Mouse (Mus musculus) limb, embryonic 12.5 days (tissue): ENCODE data around the gene Yif1a. TPM values are rescaled to one million over a fixed set of nuclear protein-coding genes. Genes with fewer than 3 reads are reported as not detected.
"Not testable (repeated sequence)": the region's sequence is repeated elsewhere in the genome, so short reads cannot be mapped to it uniquely, and the experiment has no call there.

Experiments
- ATAC-seq: fragments of 200-750 bp; cut with Nextera tagmentation; 2 replicates; pipeline ENCODE4 v1.8.0; 2017; ENCODE audit warnings: low read depth, moderate TSS enrichment; ENCODE audit not compliant: insufficient number of reproducible peaks, insufficient read depth, low FRiP score, low TSS enrichment
- H3K27ac ChIP-seq: fragments of 300-500 bp; sonication (generic); 2 replicates; pipeline ENCODE4 v1.5.1; 2016; ENCODE audit warnings: mild to moderate bottlenecking, moderate library complexity
- H3K27me3 ChIP-seq: fragments of 300-500 bp; sonication (generic); 2 replicates; pipeline ENCODE4 v1.6.1; 2016; ENCODE audit warnings: mild to moderate bottlenecking, moderate library complexity
- H3K36me3 ChIP-seq: fragments of 300-500 bp; sonication (generic); 2 replicates; pipeline ENCODE4 v1.6.1; 2016; ENCODE audit warnings: mild to moderate bottlenecking, moderate library complexity
- H3K4me1 ChIP-seq: fragments of 300-500 bp; sonication (generic); replicated peaks from 2 replicates; pipeline ENCODE4 v1.6.1; 2016
- H3K4me2 ChIP-seq: fragments of 300-500 bp; sonication (generic); 2 replicates; pipeline ENCODE4 v1.6.1; 2016; ENCODE audit warnings: mild to moderate bottlenecking, moderate library complexity
- H3K4me3 ChIP-seq: fragments of 300-500 bp; sonication (generic); replicated peaks from 2 replicates; pipeline ENCODE4 v1.5.1; 2016; ENCODE audit warnings: mild to moderate bottlenecking
- H3K9ac ChIP-seq: fragments of 300-500 bp; sonication (generic); replicated peaks from 2 replicates; pipeline ENCODE4 v1.6.1; 2016; ENCODE audit warnings: mild to moderate bottlenecking, moderate library complexity
- H3K9me3 ChIP-seq: fragments of 300-500 bp; sonication (generic); 2 replicates; pipeline ENCODE4 v1.6.1; 2016; ENCODE audit warnings: mild to moderate bottlenecking, moderate library complexity
- WGBS: fragments of 180-500 bp; shearing (Covaris S2); methylation state at CpG from one replicate; pipeline ENCODE4 v1.1.7; 2016; 5-methylcytosine and 5-hydroxymethylcytosine counted together
- polyA plus RNA-seq: library from polyadenylated mRNA; unstranded; fragments of >200 nt; fragmentation: Nextera tagmentation; extraction: Ambion mirVana; gene quantifications from 2 replicates; pipeline ENCODE4 v1.2.1, GENCODE M21; 2016

The Yif1a gene
- polyA plus RNA-seq, 1 experiment from 2014 or later: 60.7 TPM

GRCm38 (mm10) chr19:5072389-5073019 lies 15.8 kb upstream of the Yif1a start:
- Histone ChIP-seq H3K27ac (peak overlapping the region; percentile 99), H3K4me2 (peak overlapping the region; percentile 99), H3K9me3 (no peaks in the 10 kb centered on the region), H3K36me3 (no peaks in the 10 kb centered on the region), H3K9ac (peak overlapping the region; percentile 27; the same call in 1 of the 2 replicates), H3K4me1 (peaks cover 43% of the 10 kb centered on the region), H3K4me3 (peak overlapping the region; percentile 69), H3K27me3 (peaks cover 17% of the 10 kb centered on the region)
- peak; percentile 7; the same call in 1 of the 2 replicates for ATAC-seq
- under 1% methylated on average over 20 of the region's 20 CpGs for WGBS

- ATAC-seq: peak; percentile 16; the same call in 1 of the 2 replicates
- Histone ChIP-seq H3K4me1 (peaks cover 41% of the 10 kb centered on the region), H3K9me3 (no peaks in the 10 kb centered on the region), H3K27me3 (peaks cover 14% of the 10 kb centered on the region), H3K4me3 (peak overlapping the region; percentile 69), H3K9ac (no peak overlapping the region), H3K36me3 (no peaks in the 10 kb centered on the region), H3K27ac (peak overlapping the region; percentile 99), H3K4me2 (peak overlapping the region; percentile 99)
- under 1% methylated on average over 15 of the region's 15 CpGs for WGBS
Measured at GRCm38 (mm10) chr19:5073028-5073427, 15.3 kb upstream of the Yif1a start.

- H3K4me2 ChIP-seq: peak overlapping the region; percentile 99; the same call in 1 of the 2 replicates
- peaks cover 13% of the 10 kb centered on the region for H3K27me3 ChIP-seq
- no peaks in the 10 kb centered on the region for H3K36me3 ChIP-seq
- no peaks in the 10 kb centered on the region for H3K9me3 ChIP-seq
- no peak overlapping the region for H3K4me3 ChIP-seq
- no peak overlapping the region for H3K27ac ChIP-seq
- ATAC-seq: no peak
- peaks cover 37% of the 10 kb centered on the region for H3K4me1 ChIP-seq
- 39% methylated on average over 5 of the region's 5 CpGs for WGBS
- no peak overlapping the region for H3K9ac ChIP-seq
Measured at GRCm38 (mm10) chr19:5073518-5073917, 14.8 kb upstream of the Yif1a start.

- Histone ChIP-seq H3K27ac (no peak overlapping the region), H3K4me2 (no peak overlapping the region), H3K27me3 (peaks cover 56% of the 10 kb centered on the region), H3K4me1 (no peaks in the 10 kb centered on the region), H3K36me3 (no peaks in the 10 kb centered on the region), H3K9me3 (no peaks in the 10 kb centered on the region), H3K4me3 (no peak overlapping the region), H3K9ac (no peak overlapping the region)
- ATAC-seq: no peak
- WGBS: 90% methylated on average over 1 of the region's 1 CpGs
Measured at GRCm38 (mm10) chr19:5079279-5079678, 9.1 kb upstream of the Yif1a start.

- no peak overlapping the region; the same call in 1 of the 2 replicates for H3K9ac ChIP-seq
- H3K9me3 ChIP-seq: no peaks in the 10 kb centered on the region
- H3K36me3 ChIP-seq: no peaks in the 10 kb centered on the region
- no peak overlapping the region; the same call in 1 of the 2 replicates for H3K4me3 ChIP-seq
- H3K27me3 ChIP-seq: peaks cover 78% of the 10 kb centered on the region
- no peak for ATAC-seq
- H3K27ac ChIP-seq: no peak overlapping the region
- WGBS: 68% methylated on average over 18 of the region's 18 CpGs
- H3K4me1 ChIP-seq: peaks cover 10% of the 10 kb centered on the region
- no peak overlapping the region for H3K4me2 ChIP-seq
Measured at GRCm38 (mm10) chr19:5082005-5082404, 6.3 kb upstream of the Yif1a start.

GRCm38 (mm10) chr19:5082596-5082995 lies 5.7 kb upstream of the Yif1a start:
- H3K9me3 ChIP-seq: no peaks in the 10 kb centered on the region
- no peak for ATAC-seq
- no peaks in the 10 kb centered on the region for H3K36me3 ChIP-seq
- H3K9ac ChIP-seq: no peak overlapping the region
- no peak overlapping the region for H3K4me3 ChIP-seq
- no peak overlapping the region for H3K4me2 ChIP-seq
- peaks cover 14% of the 10 kb centered on the region for H3K4me1 ChIP-seq
- H3K27ac ChIP-seq: no peak overlapping the region
- H3K27me3 ChIP-seq: peaks cover 79% of the 10 kb centered on the region
- WGBS: 69% methylated on average over 24 of the region's 24 CpGs

GRCm38 (mm10) chr19:5083961-5084833 lies 4.1 kb upstream of the Yif1a start:
- no peak overlapping the region for H3K27ac ChIP-seq
- peaks cover 21% of the 10 kb centered on the region for H3K4me1 ChIP-seq

GRCm38 (mm10) chr19:5084834-5085144 lies 3.5 kb upstream of the Yif1a start:
- WGBS: 3% methylated on average over 15 of the region's 15 CpGs
- Histone ChIP-seq H3K27ac (no peak overlapping the region), H3K9ac (peak overlapping the region; percentile 60; the same call in 1 of the 2 replicates), H3K36me3 (peaks cover 5% of the 10 kb centered on the region), H3K4me3 (peak overlapping the region; percentile 49), H3K4me1 (peaks cover 24% of the 10 kb centered on the region), H3K27me3 (peaks cover 72% of the 10 kb centered on the region), H3K4me2 (peak overlapping the region; percentile 79), H3K9me3 (no peaks in the 10 kb centered on the region)
- ATAC-seq: no peak

More at GRCm38 (mm10) chr19:5083961-5084833, 4.1 kb upstream of the Yif1a start:
- H3K27me3 ChIP-seq: peaks cover 75% of the 10 kb centered on the region
- H3K36me3 ChIP-seq: no peaks in the 10 kb centered on the region
- no peak for ATAC-seq
- H3K9me3 ChIP-seq: no peaks in the 10 kb centered on the region
- 58% methylated on average over 3 of the region's 3 CpGs for WGBS
- no peak overlapping the region for H3K4me2 ChIP-seq
- H3K4me3 ChIP-seq: peak overlapping the region; percentile 49
- no peak overlapping the region for H3K9ac ChIP-seq

- no peak within 1 kb of the TSS for H3K27ac ChIP-seq
- under 1% methylated on average over 68 of the region's 69 CpGs for WGBS
- ATAC-seq: no peak
Measured at GRCm38 (mm10) chr19:5085145-5085863, 3.0 kb upstream of the Yif1a start, which contains the start of gene Tmem151a. TSS of gene Tmem151a (minus strand) at chr19:5085531.

GRCm38 (mm10) chr19:5086533-5086932 lies 1.8 kb upstream of the Yif1a start:
- H3K9me3 ChIP-seq, H3K9ac ChIP-seq, ATAC-seq, H3K4me3 ChIP-seq, H3K4me2 ChIP-seq, H3K27ac ChIP-seq: not testable (repeated sequence)
- Histone ChIP-seq H3K36me3 (peaks cover 20% of the 10 kb centered on the region), H3K4me1 (peaks cover 24% of the 10 kb centered on the region), H3K27me3 (peaks cover 54% of the 10 kb centered on the region)
- 57% methylated on average over 4 of the region's 4 CpGs for WGBS

More at GRCm38 (mm10) chr19:5085145-5085863, 3.0 kb upstream of the Yif1a start, which contains the start of gene Tmem151a:
- Histone ChIP-seq H3K27me3 (peaks cover 67% of the 10 kb centered on the region), H3K4me1 (peaks cover 24% of the 10 kb centered on the region), H3K9ac (peak within 1 kb of the TSS; percentile 60), H3K9me3 (no peaks in the 10 kb centered on the region), H3K4me2 (peak within 1 kb of the TSS; percentile 79), H3K36me3 (peaks cover 7% of the 10 kb centered on the region), H3K4me3 (peak within 1 kb of the TSS; percentile 49)

- Histone ChIP-seq H3K9ac (peak overlapping the region; percentile 74), H3K27ac (no peak overlapping the region), H3K9me3 (no peaks in the 10 kb centered on the region), H3K4me3 (peak overlapping the region; percentile 82), H3K27me3 (peaks cover 26% of the 10 kb centered on the region), H3K4me1 (peaks cover 31% of the 10 kb centered on the region), H3K4me2 (peak overlapping the region; percentile 85), H3K36me3 (peaks cover 44% of the 10 kb centered on the region)
- 95% methylated on average over 4 of the region's 4 CpGs for WGBS
- no peak for ATAC-seq
Measured at GRCm38 (mm10) chr19:5089324-5089723, 986 bp downstream of the Yif1a start.
